Mouse (Mus musculus): ENCODE measurements around the gene Fgfr2.
"Not testable (repeated sequence)": the region's sequence is repeated elsewhere in the genome, so short reads cannot be mapped to it uniquely, and the experiment has no call there.

DNA sequence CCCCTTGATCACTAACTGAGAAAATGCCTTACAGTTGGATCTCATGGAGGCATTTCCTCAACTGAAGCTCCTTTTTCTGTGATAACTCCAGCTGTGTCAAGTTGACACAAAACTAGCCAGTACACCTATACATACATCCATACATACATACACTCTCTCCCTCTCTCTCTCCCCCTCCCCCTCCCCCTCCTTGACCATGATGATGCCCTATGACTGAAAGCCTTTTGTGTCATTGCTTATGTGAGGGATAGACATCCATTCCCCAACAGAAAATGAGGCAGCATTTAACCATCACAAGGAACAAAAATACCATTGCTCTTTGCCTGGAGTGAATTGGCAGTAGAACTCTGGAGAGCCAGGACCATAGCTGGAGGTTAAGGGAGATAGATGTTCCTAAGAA is 2988.7 kb downstream of the Fgfr2 start:
- not testable (repeated sequence) for TF ChIP-seq CTCF, EP300 (IDR thresholded peaks at IDR 0.05; ENCODE audit: low read depth)

Data from liver, postnatal 0 days (tissue).